Mouse (Mus musculus) hindbrain, embryonic 11.5 days (tissue): ENCODE measurements around the gene Ackr3. TPM values are rescaled to one million over a fixed set of nuclear protein-coding genes. Genes with fewer than 3 reads are reported as not detected.

ENCODE experiments used
- ATAC-seq: fragments of 200-750 bp; cut with Nextera tagmentation; 2 replicates; pipeline ENCODE4 v1.8.0; 2017; ENCODE audit warnings: mild to moderate bottlenecking, moderate TSS enrichment, moderate library complexity; ENCODE audit not compliant: low FRiP score
- DNase-seq: peaks from one replicate; pipeline ENCODE4 v3.0.0-alpha.2; 2015; ENCODE audit warnings: low spot score
- H3K27ac ChIP-seq: fragments of 300-500 bp; sonication (generic); 2 replicates; pipeline ENCODE4 v1.5.1; 2014; ENCODE audit warnings: mild to moderate bottlenecking, low read depth, low read length
- H3K27me3 ChIP-seq: fragments of 300-500 bp; sonication (generic); 2 replicates; pipeline ENCODE4 v1.6.1; 2014; ENCODE audit warnings: mild to moderate bottlenecking, low read length, moderate library complexity, mixed read lengths; ENCODE audit not compliant: control insufficient read depth, insufficient read depth
- H3K36me3 ChIP-seq: fragments of 300-500 bp; sonication (generic); 2 replicates; pipeline ENCODE4 v1.6.1; 2014; ENCODE audit warnings: mild to moderate bottlenecking, low read length, moderate library complexity, mixed read lengths; ENCODE audit not compliant: control insufficient read depth, insufficient read depth
- H3K4me1 ChIP-seq: fragments of 300-500 bp; sonication (generic); replicated peaks from 2 replicates; pipeline ENCODE4 v1.6.1; 2014; ENCODE audit warnings: low read length, mixed read lengths; ENCODE audit not compliant: control insufficient read depth, insufficient read depth
- H3K4me2 ChIP-seq: fragments of 300-500 bp; sonication (generic); replicated peaks from 2 replicates; pipeline ENCODE4 v1.6.1; 2014; ENCODE audit warnings: mild to moderate bottlenecking, low read depth, low read length
- H3K4me3 ChIP-seq: fragments of 300-500 bp; sonication (generic); 2 replicates; pipeline ENCODE4 v1.5.1; 2014; ENCODE audit warnings: low read depth, low read length
- H3K9ac ChIP-seq: fragments of 300-500 bp; sonication (generic); 2 replicates; pipeline ENCODE4 v1.6.1; 2014; ENCODE audit warnings: low read depth, low read length
- H3K9me3 ChIP-seq: fragments of 300-500 bp; sonication (generic); 2 replicates; pipeline ENCODE4 v1.6.1; 2016; ENCODE audit warnings: low read length; ENCODE audit not compliant: control insufficient read depth
- WGBS: fragments of 180-500 bp; shearing (Covaris S2); extraction: QIAGEN DNeasy Blood & Tissue Kit; methylation state at CpG from one replicate; pipeline ENCODE4 v1.1.7; 2014; 5-methylcytosine and 5-hydroxymethylcytosine counted together
- polyA plus RNA-seq: library from polyadenylated mRNA; unstranded; fragments of >200 nt; fragmentation: Nextera tagmentation; extraction: Ambion mirVana; gene quantifications from 2 replicates; pipeline ENCODE4 v1.2.1, GENCODE M21; 2014

Ackr3 gene
- polyA plus RNA-seq, 1 experiment from 2014 or later: 25.7 TPM

GRCm38 (mm10) chr1:90225603-90226254, 21.9 kb downstream of the Ackr3 start:
- WGBS: 63% methylated on average over 9 of the region's 9 CpGs
- ATAC-seq (no peak), DNase-seq (no peak)
- H3K4me1 ChIP-seq: peaks cover 7% of the 10 kb centered on the region; the same call in 1 of the 2 replicates
- H3K36me3 ChIP-seq: no peaks in the 10 kb centered on the region
- no peaks in the 10 kb centered on the region for H3K9me3 ChIP-seq
- H3K27me3 ChIP-seq: no peaks in the 10 kb centered on the region
- H3K4me3 ChIP-seq: no peak overlapping the region
- no peak overlapping the region for H3K27ac ChIP-seq
- H3K4me2 ChIP-seq: no peak overlapping the region
- no peak overlapping the region for H3K9ac ChIP-seq

DNA sequence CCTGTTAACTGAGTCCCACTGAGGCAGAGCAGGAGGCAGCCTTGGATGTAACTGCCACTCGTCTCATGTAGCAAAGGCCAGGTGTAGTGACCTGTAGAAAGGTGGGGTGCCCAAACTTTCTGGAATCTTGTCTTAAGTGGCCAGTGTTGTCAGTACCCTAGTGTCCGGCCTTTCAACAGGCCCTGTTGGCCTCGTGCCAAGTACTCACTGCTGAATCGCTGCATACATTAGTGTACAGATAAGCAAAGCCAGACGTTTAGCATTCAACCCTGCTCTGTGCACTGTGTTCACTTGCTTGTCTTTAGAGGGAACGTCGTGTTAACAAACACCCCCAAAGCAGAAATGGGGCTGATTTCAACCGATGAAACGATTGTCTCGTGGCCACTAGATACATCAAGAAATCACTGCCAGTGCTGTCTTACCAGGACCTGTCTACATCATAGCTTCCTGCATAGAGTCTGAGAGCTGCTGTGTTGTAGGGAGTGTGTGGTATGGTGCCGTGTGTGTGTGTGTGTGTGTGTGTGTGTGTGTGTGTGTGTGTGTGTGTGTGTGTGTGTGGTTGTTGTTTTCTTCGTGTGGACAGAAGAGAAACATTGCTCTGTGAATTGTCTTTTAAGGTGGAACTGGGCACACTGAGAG, 24.0 kb downstream of the Ackr3 start:
- Histone ChIP-seq H3K4me1 (no peaks in the 10 kb centered on the region; the same call in 1 of the 2 replicates), H3K27ac (no peak overlapping the region), H3K9me3 (no peaks in the 10 kb centered on the region), H3K36me3 (no peaks in the 10 kb centered on the region), H3K4me3 (no peak overlapping the region), H3K4me2 (no peak overlapping the region), H3K9ac (no peak overlapping the region), H3K27me3 (no peaks in the 10 kb centered on the region)
- peak; percentile 72 for ATAC-seq
- WGBS: 54% methylated on average over 12 of the region's 12 CpGs
- DNase-seq: peak; percentile 77

DNA sequence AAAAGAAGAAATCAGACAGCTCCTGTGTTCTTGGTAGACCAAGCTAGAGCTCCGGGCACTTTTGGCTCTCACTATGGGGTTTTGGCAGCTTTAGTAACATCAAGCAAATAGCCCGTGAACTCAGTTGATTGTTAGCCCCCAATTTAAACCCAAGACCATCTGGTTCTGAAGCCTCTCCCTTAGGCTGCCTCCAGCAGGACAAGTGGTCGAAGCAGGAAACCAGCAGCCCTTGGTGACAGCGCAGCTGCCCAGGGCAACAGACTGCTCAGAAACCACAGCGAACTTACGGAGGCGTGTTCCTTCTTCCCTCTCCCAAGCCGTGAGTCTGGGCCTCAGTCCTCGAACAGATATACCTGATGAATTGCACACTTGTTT, 24.5 kb downstream of the Ackr3 start:
- H3K36me3 ChIP-seq: no peaks in the 10 kb centered on the region
- H3K4me2 ChIP-seq: no peak overlapping the region
- ATAC-seq: no peak
- WGBS: 61% methylated on average over 9 of the region's 9 CpGs
- no peaks in the 10 kb centered on the region; the same call in 1 of the 2 replicates for H3K4me1 ChIP-seq
- H3K9ac ChIP-seq: no peak overlapping the region
- no peak overlapping the region for H3K27ac ChIP-seq
- DNase-seq: no peak
- H3K27me3 ChIP-seq: no peaks in the 10 kb centered on the region
- H3K9me3 ChIP-seq: no peaks in the 10 kb centered on the region
- H3K4me3 ChIP-seq: no peak overlapping the region

DNA sequence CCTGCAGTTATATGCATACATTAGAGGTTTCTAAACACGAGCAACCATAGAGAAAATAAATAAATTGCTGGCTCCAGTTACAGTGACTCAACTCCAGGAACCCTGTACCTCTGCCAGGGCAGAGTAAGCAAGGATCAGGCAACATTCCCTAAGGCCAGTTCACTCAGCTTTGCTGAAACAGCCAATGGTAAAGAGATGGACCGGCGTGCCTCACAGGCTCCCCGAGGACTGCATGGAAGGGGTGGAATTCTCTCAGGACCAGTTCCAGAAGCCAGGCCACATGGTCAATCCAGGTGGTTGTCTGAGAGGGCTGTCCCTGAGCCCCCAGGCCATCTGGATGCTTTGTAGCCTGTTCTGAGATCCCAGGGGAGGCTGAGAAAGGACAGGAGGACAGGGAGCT, 26.8 kb downstream of the Ackr3 start:
- DNase-seq (no peak), ATAC-seq (no peak)
- no peak overlapping the region for H3K4me3 ChIP-seq
- WGBS: 76% methylated on average over 4 of the region's 4 CpGs
- no peak overlapping the region for H3K9ac ChIP-seq
- no peak overlapping the region for H3K4me2 ChIP-seq
- H3K4me1 ChIP-seq: no peaks in the 10 kb centered on the region; the same call in 1 of the 2 replicates
- H3K27me3 ChIP-seq: no peaks in the 10 kb centered on the region
- no peaks in the 10 kb centered on the region for H3K9me3 ChIP-seq
- H3K27ac ChIP-seq: no peak overlapping the region
- no peaks in the 10 kb centered on the region for H3K36me3 ChIP-seq

DNA sequence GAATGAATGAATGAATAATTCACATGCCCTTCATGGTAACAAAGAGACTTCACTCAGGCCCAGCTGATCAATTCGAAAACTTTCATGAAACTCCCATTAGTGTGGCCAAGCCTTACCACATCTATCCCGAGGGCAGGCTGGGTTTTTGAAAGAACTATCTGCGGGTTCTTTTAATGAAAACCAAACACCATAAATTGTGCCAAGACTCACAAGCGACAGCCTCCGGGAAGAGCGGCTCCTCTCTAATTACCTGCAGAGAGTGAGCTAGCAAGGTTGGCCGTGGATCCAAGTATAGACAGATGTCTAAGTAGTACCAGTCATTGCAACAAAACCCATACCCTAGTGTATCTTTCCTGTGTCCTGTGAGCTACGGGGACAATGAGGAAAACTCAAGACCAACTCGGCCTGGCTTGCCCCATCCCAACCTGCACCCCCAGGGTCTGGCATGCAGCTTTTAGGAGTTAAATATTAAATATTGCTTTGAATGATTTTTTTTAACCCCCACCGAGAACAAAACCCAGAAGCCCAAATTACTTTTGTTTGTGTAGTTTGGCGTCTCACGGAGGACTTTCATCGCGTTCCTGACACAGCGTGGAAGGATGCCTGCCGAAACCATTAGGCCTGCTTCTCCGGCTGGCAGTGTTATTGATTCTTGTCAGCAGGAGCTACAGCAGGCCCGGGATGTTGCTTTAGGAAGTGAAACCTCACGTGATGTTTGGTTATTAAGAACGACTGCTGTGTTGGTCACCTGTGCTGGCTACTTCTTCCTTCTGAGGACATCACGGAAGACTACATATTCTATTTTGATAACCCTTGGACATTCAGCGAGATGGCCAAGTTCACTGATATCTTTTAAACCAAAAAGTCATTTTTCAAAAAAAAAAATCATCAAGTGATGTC, 28.1 kb downstream of the Ackr3 start:
- no peak overlapping the region for H3K27ac ChIP-seq
- H3K4me2 ChIP-seq: no peak overlapping the region
- H3K4me1 ChIP-seq: no peaks in the 10 kb centered on the region; the same call in 1 of the 2 replicates
- no peak overlapping the region for H3K9ac ChIP-seq
- DNase-seq (no peak), ATAC-seq (no peak)
- H3K27me3 ChIP-seq: no peaks in the 10 kb centered on the region
- WGBS: 61% methylated on average over 22 of the region's 22 CpGs
- no peaks in the 10 kb centered on the region for H3K9me3 ChIP-seq
- H3K36me3 ChIP-seq: no peaks in the 10 kb centered on the region
- H3K4me3 ChIP-seq: no peak overlapping the region

GRCm38 (mm10) chr1:90232491-90232885, 28.7 kb downstream of the Ackr3 start:
- H3K9me3 ChIP-seq: no peaks in the 10 kb centered on the region
- H3K27ac ChIP-seq: no peak overlapping the region
- ATAC-seq (no peak), DNase-seq (no peak)
- no peaks in the 10 kb centered on the region; the same call in 1 of the 2 replicates for H3K4me1 ChIP-seq
- H3K4me3 ChIP-seq: no peak overlapping the region
- no peak overlapping the region for H3K4me2 ChIP-seq
- H3K9ac ChIP-seq: no peak overlapping the region
- no peaks in the 10 kb centered on the region for H3K27me3 ChIP-seq
- no peaks in the 10 kb centered on the region for H3K36me3 ChIP-seq

DNA sequence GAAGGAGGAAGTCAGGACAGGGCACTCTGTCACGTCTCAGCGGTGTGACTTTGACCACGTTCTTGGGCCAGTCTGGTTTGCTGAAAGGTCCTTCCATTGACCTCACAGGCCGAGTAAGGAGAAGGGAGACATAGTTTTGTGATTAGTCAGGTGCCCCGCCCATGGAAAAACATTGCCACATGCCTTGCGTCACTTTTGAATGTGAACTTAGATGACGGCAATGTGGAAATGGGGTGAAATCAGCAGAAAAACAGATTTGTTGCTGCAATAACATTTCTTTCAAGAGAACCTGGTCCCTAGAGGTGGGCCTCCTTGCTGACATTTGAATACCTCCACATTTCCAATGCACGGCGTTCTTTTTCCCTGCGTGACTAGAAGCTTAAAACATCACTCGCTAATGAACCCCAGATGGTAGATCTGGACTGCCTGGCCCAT, 30.9 kb downstream of the Ackr3 start:
- DNase-seq (no peak), ATAC-seq (no peak)
- no peak overlapping the region for H3K9ac ChIP-seq
- no peak overlapping the region for H3K27ac ChIP-seq
- no peaks in the 10 kb centered on the region for H3K4me1 ChIP-seq
- H3K36me3 ChIP-seq: no peaks in the 10 kb centered on the region
- WGBS: 69% methylated on average over 11 of the region's 11 CpGs
- H3K27me3 ChIP-seq: no peaks in the 10 kb centered on the region
- H3K4me3 ChIP-seq: no peak overlapping the region
- H3K9me3 ChIP-seq: no peaks in the 10 kb centered on the region
- no peak overlapping the region for H3K4me2 ChIP-seq

- no peaks in the 10 kb centered on the region for H3K4me1 ChIP-seq
- no peak overlapping the region for H3K4me3 ChIP-seq
- WGBS: 80% methylated on average over 2 of the region's 2 CpGs
- H3K4me2 ChIP-seq: no peak overlapping the region
- ATAC-seq: no peak
- H3K9me3 ChIP-seq: no peaks in the 10 kb centered on the region
- no peaks in the 10 kb centered on the region for H3K27me3 ChIP-seq
- no peaks in the 10 kb centered on the region for H3K36me3 ChIP-seq
- H3K27ac ChIP-seq: no peak overlapping the region
- DNase-seq: no peak
- no peak overlapping the region for H3K9ac ChIP-seq
Measured at GRCm38 (mm10) chr1:90236640-90237039, 32.9 kb downstream of the Ackr3 start.
